17 mouse cellular contexts compared by ENCODE assay signal in the genomic region with DNA sequence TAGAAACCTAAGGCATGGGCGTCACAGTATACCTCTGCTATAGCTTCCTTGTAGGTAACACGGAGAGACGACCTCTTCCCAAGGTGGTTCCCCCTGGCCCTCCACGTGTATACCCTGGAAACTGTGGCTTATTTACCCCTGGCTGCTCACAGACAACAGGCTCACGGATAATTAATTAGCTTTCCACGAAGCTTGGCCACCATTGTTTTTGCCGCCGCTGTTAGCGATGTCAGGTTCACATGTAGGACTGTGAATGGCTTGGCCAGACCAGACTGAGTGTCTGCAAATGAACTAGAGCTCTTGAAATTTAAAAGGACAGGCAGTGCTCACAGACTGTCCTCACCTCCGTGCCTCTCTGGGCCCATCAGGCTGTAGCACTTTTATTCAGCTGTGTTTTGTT.
A peak's percentile ranks its signal among the peaks of the same experiment; 100 is the strongest.
DNase-seq lines count a peak whose midpoint lies in the region; ATAC-seq and TF ChIP-seq lines count a peak whose summit lies in the region.
"Had no signal": no experiment of that assay in that cellular context is flagged by ENCODE, and none has a peak within 500 bp of the region (broad histone marks: within the 10 kb centered on the region; RNA-seq: fewer than 3 reads in every experiment).

No protein-coding gene starts in this region.

- no peak for ATAC-seq in forebrain, embryonic 14.5 days
- ATAC-seq in hindbrain, postnatal 0 days: no peak
- ATAC-seq in hindbrain, embryonic 16.5 days: no peak
- no peak for ATAC-seq in forebrain, postnatal 0 days
- ATAC-seq: intestine, embryonic 15.5 days had no signal

- no peak overlapping the region for H3K9ac ChIP-seq in forebrain, embryonic 14.5 days (ENCODE audit: low read length)
- 0 out of 2 replicates have a peak overlapping the region, but pooled peaks have one; percentile 9 for H3K9ac ChIP-seq in hindbrain, postnatal 0 days (replicated peaks; ENCODE audit: low read length)
- H3K9ac ChIP-seq in hindbrain, embryonic 16.5 days (ENCODE audit: low read depth, low read length): no peak overlapping the region
- H3K9ac ChIP-seq in forebrain, postnatal 0 days: 0 out of 2 replicates have a peak overlapping the region, but pooled peaks have one; percentile 3
- H3K9ac ChIP-seq: embryonic facial prominence, embryonic 13.5 days; heart, embryonic 12.5 days; intestine, embryonic 15.5 days; kidney, embryonic 15.5 days had no signal

- peaks cover 48% of the 10 kb centered on the region for H3K27me3 ChIP-seq in forebrain, embryonic 10.5 days (ENCODE audit: poor library complexity, severe bottlenecking)
- H3K27me3 ChIP-seq in forebrain, embryonic 14.5 days (replicated peaks; ENCODE audit: control insufficient read depth, insufficient read depth, low read length): no peaks in the 10 kb centered on the region
- no peaks in the 10 kb centered on the region for H3K27me3 ChIP-seq in hindbrain, postnatal 0 days (ENCODE audit: insufficient read depth, low read length)
- H3K27me3 ChIP-seq in hindbrain, embryonic 16.5 days (replicated peaks; ENCODE audit: control insufficient read depth, insufficient read depth, low read length): no peaks in the 10 kb centered on the region
- H3K27me3 ChIP-seq in forebrain, postnatal 0 days (ENCODE audit: insufficient read depth, low read length): no peaks in the 10 kb centered on the region
- H3K27me3 ChIP-seq: intestine, embryonic 15.5 days; kidney, embryonic 15.5 days had no signal

- DNase-seq in forebrain, embryonic 10.5 days (ENCODE audit: extremely low spot score, low spot score): no peak
- DNase-seq in forebrain, embryonic 14.5 days (ENCODE audit: low spot score): no peak
- no peak for DNase-seq in hindbrain, postnatal 0 days (ENCODE audit: low spot score)
- DNase-seq in forebrain, postnatal 0 days: no peak
- DNase-seq in gastrocnemius, adult 18-20 months (ENCODE audit: low spot score): no peak
- no peak for DNase-seq in adrenal gland, postnatal 36 days
- DNase-seq: adrenal gland, adult 2 months; adrenal gland, postnatal 25 days; gastrocnemius, adult 2 months; gastrocnemius, postnatal 25 days; kidney, adult 2 months had no signal

- H3K36me3 ChIP-seq in forebrain, embryonic 10.5 days (replicated peaks): no peaks in the 10 kb centered on the region
- H3K36me3 ChIP-seq in forebrain, embryonic 14.5 days (ENCODE audit: control insufficient read depth, insufficient read depth, low read length): no peaks in the 10 kb centered on the region
- H3K36me3 ChIP-seq in hindbrain, postnatal 0 days (ENCODE audit: insufficient read depth, low read length): no peaks in the 10 kb centered on the region
- H3K36me3 ChIP-seq in hindbrain, embryonic 16.5 days (ENCODE audit: control insufficient read depth, insufficient read depth, low read length): no peaks in the 10 kb centered on the region
- no peaks in the 10 kb centered on the region for H3K36me3 ChIP-seq in forebrain, postnatal 0 days (ENCODE audit: insufficient read depth)
- H3K36me3 ChIP-seq: embryonic facial prominence, embryonic 13.5 days; heart, embryonic 12.5 days; hindbrain, embryonic 10.5 days; intestine, embryonic 15.5 days; kidney, embryonic 15.5 days had no signal

- 0 out of 2 replicates have a peak overlapping the region, but pooled peaks have one; percentile 18 for H3K27ac ChIP-seq in forebrain, embryonic 10.5 days
- H3K27ac ChIP-seq in forebrain, embryonic 14.5 days (ENCODE audit: low read depth, low read length): no peak overlapping the region
- no peak overlapping the region for H3K27ac ChIP-seq in hindbrain, postnatal 0 days
- H3K27ac ChIP-seq in hindbrain, embryonic 16.5 days (ENCODE audit: low read depth, low read length): no peak overlapping the region
- no peak overlapping the region for H3K27ac ChIP-seq in forebrain, postnatal 0 days (ENCODE audit: low read depth, low read length)
- H3K27ac ChIP-seq: embryonic facial prominence, embryonic 13.5 days; gastrocnemius, adult 2 months; hindbrain, embryonic 10.5 days; intestine, embryonic 15.5 days; kidney, embryonic 15.5 days had no signal

- WGBS in forebrain, embryonic 10.5 days: 45% methylated on average over 10 of the region's 10 CpGs
- 7% methylated on average over 10 of the region's 10 CpGs for WGBS in forebrain, embryonic 14.5 days
- 32% methylated on average over 10 of the region's 10 CpGs for WGBS in hindbrain, postnatal 0 days
- 27% methylated on average over 10 of the region's 10 CpGs for WGBS in hindbrain, embryonic 16.5 days
- WGBS in forebrain, postnatal 0 days: 19% methylated on average over 10 of the region's 10 CpGs

- H3K9me3 ChIP-seq in forebrain, embryonic 10.5 days: no peaks in the 10 kb centered on the region
- no peaks in the 10 kb centered on the region for H3K9me3 ChIP-seq in forebrain, embryonic 14.5 days (replicated peaks; ENCODE audit: control insufficient read depth, low read length)
- H3K9me3 ChIP-seq in hindbrain, postnatal 0 days (ENCODE audit: low read length): no peaks in the 10 kb centered on the region
- no peaks in the 10 kb centered on the region for H3K9me3 ChIP-seq in hindbrain, embryonic 16.5 days (ENCODE audit: control insufficient read depth, low read length)
- no peaks in the 10 kb centered on the region for H3K9me3 ChIP-seq in forebrain, postnatal 0 days (ENCODE audit: low read length)
- H3K9me3 ChIP-seq: embryonic facial prominence, embryonic 13.5 days; heart, embryonic 12.5 days; hindbrain, embryonic 10.5 days; intestine, embryonic 15.5 days; kidney, embryonic 15.5 days had no signal

- peaks cover 41% of the 10 kb centered on the region for H3K4me1 ChIP-seq in forebrain, embryonic 10.5 days
- peaks cover 6% of the 10 kb centered on the region; the same call in 1 of the 2 replicates for H3K4me1 ChIP-seq in forebrain, embryonic 14.5 days (ENCODE audit: control insufficient read depth, insufficient read depth, low read length)
- H3K4me1 ChIP-seq in hindbrain, postnatal 0 days (ENCODE audit: insufficient read depth, low read length): peaks cover 8% of the 10 kb centered on the region; the same call in 1 of the 2 replicates
- peaks cover 5% of the 10 kb centered on the region for H3K4me1 ChIP-seq in hindbrain, embryonic 16.5 days (ENCODE audit: control insufficient read depth, insufficient read depth, low read depth, low read length)
- peaks cover 3% of the 10 kb centered on the region; the same call in 1 of the 2 replicates for H3K4me1 ChIP-seq in forebrain, postnatal 0 days (ENCODE audit: insufficient read depth)

- H3K4me3 ChIP-seq in forebrain, embryonic 10.5 days: no peak overlapping the region
- H3K4me3 ChIP-seq in forebrain, embryonic 14.5 days (ENCODE audit: low read depth, low read length): no peak overlapping the region
- no peak overlapping the region for H3K4me3 ChIP-seq in hindbrain, postnatal 0 days (ENCODE audit: low read length)
- H3K4me3 ChIP-seq in hindbrain, embryonic 16.5 days (ENCODE audit: low read length): no peak overlapping the region
- no peak overlapping the region for H3K4me3 ChIP-seq in forebrain, postnatal 0 days (ENCODE audit: low read depth, low read length)
- H3K4me3 ChIP-seq: embryonic facial prominence, embryonic 13.5 days; gastrocnemius, adult 2 months; heart, embryonic 12.5 days; hindbrain, embryonic 10.5 days; intestine, embryonic 15.5 days; kidney, embryonic 15.5 days had no signal

- H3K4me2 ChIP-seq in forebrain, embryonic 14.5 days (ENCODE audit: low read length): no peak overlapping the region
- H3K4me2 ChIP-seq in hindbrain, postnatal 0 days (ENCODE audit: low read depth, low read length): no peak overlapping the region
- H3K4me2 ChIP-seq in hindbrain, embryonic 16.5 days (ENCODE audit: low read length): no peak overlapping the region
- H3K4me2 ChIP-seq in forebrain, postnatal 0 days (ENCODE audit: low read depth): no peak overlapping the region
- H3K4me2 ChIP-seq: embryonic facial prominence, embryonic 13.5 days; heart, embryonic 12.5 days; intestine, embryonic 15.5 days; kidney, embryonic 15.5 days had no signal

- TF ChIP-seq CTCF in hindbrain, postnatal 0 days (IDR thresholded peaks at IDR 0.05; ENCODE audit: low read depth): no peak
- no peak for TF ChIP-seq CTCF in forebrain, postnatal 0 days (IDR thresholded peaks at IDR 0.05; ENCODE audit: low read depth)

Comparison
In these comparisons a context has a peak if more than half of its experiments do, and no peak if none do; other contexts are left out.
1. H3K9ac ChIP-seq: peak in hindbrain, postnatal 0 days (single experiment) and forebrain, postnatal 0 days (single experiment); none in forebrain, embryonic 14.5 days (single experiment) and hindbrain, embryonic 16.5 days (single experiment).